Mouse (Mus musculus): ENCODE measurements around the gene Dnmt1.

The Dnmt1 gene

DNA sequence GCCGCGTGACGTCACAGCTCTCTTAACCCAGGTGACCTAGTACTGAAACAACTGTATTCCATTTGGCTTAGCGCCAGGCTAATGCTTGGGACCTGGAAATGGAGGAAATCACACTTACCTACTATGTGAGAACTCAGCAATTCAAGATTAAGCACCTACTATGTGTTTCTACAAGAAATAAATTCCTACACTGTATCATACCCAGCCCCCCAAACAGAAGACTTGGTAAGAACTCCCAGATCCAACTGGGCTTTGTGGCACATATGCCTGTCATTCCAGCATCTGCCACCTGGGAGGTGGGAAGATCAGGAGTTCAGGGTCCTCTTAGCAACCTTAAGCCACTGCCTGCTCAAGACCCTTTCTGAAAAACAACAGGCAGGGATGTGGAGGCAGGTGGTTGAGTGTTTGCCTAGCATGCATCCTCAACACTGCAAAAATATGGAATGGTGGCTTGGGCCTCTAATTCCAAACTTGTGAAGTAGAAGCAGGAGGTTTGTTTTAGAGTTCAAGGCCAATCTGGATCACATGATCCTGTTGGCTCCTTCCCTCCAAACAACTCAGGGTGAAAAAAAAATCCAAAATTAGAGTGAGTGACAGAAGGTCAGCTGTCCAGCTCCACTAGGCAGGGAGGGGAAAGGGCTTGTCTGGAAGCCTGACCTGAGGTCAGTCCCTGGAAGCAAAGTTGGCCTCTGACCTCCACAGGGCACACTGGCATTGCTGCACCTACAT lies 17.4 kb upstream of the Dnmt1 start:
- peak; percentile 79 for DNase-seq (ENCODE audit: low read depth, low spot score)

DNA sequence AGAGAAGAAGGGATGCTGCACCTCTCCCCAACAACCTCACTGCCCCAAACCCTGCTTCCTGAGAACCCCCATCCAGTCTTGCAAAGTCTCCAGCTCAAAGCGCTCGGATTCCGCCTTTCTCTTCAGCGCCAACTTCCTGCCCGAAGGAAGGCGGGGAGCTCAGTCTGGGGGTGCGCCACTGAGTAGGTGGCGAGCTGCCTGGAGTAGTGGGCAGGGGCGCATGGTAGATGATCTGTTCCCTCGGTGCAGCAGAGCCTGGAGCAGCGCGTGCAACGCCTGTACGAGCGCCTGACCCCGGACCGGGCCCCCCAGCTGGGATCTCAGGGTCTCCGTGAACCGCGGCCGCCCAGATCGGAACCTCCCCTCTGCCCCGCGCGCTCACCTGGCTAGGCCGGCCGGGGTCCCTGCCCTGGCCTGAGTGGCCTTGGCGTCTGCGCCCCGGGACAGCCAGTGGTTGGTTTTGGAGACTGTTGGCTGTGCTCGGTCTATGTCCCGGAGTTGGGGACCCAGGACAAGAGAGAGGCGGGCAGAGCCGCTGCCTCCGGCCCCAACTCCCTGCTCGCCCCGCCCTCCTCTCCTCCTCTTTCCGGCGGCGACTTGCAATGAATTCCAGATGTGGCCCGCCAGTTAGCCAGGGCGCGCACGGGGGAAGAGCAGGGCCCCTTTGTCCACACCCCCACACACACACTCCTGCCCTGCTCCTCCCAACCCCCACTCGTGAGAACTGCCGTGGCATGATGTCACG lies 16.7 kb upstream of the Dnmt1 start, which contains the start of gene S1pr2:
Gene S1pr2, minus strand, starts transcription at position 566 of the 745 bp plus-strand sequence.
- DNase-seq (ENCODE audit: low read depth, low spot score), result peak; percentile 93

DNA sequence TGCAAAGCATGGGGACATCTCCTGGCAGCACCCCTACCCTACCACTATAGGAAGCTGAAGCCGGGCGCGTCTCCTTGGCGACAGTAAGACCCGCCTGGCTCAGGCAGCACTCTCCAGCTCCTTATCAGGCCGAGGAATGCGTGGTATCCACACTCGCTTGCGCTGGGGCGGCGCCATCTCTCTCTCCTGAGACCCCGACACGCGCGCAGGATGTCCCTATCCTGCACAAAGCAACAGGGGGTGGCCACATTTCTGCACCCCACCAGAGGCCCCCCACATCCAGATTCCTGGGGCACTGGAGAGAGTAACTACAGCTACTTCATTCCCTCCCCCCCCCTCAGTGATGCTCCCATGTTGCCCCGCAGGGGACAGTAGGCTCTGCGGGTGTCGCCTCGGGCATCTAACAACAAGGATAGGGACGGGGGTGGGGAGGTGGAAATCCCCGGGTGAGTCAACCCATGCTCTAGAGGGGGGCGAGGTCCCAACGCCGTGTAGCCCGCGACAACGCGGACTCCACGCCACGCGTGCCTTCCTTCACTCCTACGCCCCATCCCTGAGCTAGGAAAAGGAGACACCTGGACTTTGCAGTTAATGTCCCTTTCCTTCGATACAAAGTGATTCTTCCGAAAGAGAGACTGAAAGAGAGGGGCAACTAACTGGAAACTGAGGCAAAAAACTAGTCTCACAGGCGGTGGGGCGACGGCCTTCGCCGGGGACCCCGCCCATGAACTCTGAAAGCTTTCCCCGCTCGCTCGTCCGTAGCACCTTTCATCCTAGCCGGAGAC lies 15.9 kb upstream of the Dnmt1 start:
- peak; percentile 73 for DNase-seq (ENCODE audit: low read depth, low spot score)

DNA sequence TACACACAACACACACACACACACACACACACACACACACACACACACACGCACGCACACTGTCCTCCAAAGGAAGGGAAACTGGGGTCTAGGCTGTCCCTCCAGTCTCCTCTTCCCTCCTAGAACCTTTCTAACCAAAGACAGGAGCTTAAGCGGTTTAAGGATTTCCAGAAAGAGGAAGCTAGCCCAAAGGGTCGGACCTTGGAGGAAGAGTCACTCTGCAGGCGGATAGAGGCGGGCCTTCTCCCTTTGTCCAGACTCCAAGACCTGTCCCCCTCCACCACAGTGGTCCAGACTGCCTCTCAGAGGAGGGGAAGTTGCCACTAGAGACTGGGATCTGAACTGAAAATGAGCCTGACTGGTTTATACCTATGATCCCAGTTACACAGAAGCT lies 14.0 kb upstream of the Dnmt1 start:
- no peak for DNase-seq (ENCODE audit: low read depth, low spot score)

DNA sequence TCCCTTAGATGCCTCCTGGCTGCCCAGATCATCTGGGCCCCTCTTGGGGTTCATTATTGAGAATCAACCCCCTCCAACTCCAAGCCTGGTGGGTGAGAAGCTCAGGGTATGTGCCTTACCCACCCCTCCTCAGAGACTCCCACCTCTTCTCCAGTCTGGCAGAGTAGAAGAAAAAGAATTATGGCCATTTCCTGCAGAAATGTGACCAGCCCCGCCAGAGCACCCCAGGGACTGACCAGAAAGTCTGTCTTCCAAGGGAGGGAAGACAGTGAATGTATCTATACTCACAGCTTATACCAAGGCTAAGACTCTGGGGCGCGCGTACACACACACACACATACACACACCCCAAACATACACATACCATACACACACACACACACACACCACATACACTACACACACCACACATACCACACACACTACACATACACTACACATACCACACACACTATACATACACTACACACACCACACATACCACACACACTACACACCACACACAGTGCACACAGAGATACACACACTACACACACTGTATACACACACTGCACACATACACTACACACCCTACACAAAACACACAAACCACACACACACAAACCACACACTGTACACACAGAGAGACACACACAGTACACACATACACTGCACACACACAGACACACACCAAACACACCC lies 13.5 kb upstream of the Dnmt1 start:
- DNase-seq (ENCODE audit: low read depth, low spot score), result no peak

DNA sequence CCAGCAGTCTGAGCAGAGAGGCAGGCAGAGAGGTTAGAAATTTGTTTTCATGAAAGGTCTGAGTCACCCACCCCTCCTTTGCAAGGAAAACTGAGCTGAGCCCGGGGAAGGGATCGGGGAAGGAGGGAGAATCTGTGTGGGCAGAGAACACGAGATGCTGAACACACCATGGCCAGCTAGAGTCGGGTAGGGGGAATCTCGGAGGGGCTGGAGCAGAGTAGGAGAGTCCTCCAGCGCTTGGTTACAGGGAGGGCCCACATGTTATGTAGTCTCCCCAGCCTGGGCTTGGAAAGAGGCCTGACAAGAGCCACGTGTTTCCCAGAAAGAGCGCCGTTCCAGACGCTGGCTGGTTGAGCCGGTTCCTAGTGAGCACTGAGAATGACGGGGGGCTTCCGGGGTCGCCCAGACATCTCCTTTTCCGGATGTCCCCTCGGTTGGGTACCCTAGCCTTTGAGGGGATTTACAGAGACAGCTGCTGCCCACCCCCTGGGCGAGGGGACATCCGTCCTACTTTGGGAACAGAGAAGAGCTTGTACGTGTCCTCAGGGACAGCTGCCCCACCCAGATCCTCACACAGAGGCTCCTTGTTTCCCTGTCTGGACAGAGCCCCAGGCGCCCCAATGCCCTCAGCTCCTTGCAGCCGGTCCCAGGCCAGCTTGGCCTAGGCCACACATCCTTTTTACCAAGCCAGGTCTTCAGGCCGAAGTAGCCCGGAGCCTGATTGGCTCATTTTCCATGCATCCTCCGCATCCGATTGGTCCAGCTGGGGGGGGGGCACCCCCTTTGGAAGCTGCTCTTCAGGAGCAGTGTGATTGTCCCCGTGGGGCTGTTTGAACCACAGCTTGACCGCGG lies 12.7 kb upstream of the Dnmt1 start:
- DNase-seq (ENCODE audit: low read depth, low spot score), result no peak

DNA sequence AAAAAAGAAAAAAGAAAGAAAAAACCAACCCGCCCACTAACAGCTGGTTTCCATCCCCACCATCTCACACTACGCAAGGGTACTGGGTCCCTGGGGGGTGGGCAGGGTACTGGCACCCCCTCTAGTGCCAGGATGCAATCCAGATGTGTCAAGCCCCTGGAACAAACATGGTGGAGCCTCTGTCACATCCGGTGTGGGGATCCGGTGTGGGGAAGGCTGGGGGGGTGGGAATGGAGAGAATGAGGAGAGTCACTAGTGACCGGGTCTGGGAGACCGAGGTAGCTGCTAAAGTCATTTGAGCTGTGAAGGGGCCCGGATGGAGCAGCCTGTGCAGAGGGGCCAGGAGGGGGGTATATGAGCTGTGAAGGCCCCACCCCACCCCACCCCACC lies 12.1 kb upstream of the Dnmt1 start:
- no peak for DNase-seq (ENCODE audit: low read depth, low spot score)

DNA sequence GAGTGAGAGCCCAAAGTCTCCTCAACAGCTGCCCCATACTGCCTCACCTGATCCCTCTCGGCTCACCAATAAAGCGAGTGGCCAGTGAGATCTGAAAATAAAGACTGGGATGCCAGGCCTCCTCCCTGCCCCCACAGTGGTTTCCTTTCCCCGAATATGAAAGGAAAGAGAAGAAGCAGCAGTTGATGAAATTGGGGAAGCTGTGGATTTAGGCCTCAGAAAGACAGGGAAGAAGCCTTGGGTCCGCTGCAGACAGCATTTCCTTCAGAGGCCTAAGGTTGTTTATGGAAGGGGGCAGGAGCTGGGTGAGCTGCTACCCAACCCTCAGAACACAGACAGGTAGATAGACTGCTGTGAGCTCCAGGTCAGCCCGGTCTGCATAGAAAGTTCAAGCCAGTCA lies 7.1 kb upstream of the Dnmt1 start:
- no peak for DNase-seq (ENCODE audit: low read depth, low spot score)

DNA sequence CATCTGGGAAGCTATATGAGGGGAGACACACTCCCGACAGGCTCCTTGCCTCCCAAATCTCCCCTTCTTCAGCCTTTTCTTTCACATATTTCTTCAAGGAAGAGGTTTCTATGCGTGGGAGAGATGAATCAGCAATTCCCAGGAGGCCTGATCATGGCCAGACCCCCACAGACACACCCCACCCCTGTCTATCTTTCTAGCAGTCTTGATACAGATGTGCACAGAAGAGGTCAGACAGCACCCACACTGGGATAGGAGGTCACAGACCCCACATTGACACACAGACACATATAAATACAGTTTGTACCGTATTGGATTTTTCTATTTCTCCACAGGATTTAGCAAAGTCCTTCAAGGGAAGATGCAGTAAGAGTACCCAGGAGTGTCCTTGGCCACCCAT lies 6.3 kb upstream of the Dnmt1 start:
- no peak for DNase-seq (ENCODE audit: low read depth, low spot score)

DNA sequence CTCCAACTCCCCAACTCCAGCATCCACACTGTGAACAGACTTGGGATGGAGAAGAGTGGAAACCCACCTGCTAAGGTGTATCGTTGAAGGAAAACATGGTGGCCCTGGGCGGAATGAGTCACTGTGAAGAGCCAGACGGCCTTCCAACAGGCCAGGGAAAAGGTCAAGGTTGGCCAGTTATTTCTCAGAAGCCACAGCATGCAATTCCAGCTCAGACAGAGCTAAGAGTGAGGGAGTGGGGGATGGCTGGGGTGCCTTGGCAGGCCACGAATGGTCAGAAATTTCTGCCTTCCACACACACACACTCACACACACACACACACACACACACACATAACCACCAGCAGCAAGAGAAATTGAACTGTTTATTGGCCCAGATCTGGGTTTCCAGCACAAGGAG lies 5.9 kb upstream of the Dnmt1 start:
- DNase-seq (ENCODE audit: low read depth, low spot score), result no peak

DNA sequence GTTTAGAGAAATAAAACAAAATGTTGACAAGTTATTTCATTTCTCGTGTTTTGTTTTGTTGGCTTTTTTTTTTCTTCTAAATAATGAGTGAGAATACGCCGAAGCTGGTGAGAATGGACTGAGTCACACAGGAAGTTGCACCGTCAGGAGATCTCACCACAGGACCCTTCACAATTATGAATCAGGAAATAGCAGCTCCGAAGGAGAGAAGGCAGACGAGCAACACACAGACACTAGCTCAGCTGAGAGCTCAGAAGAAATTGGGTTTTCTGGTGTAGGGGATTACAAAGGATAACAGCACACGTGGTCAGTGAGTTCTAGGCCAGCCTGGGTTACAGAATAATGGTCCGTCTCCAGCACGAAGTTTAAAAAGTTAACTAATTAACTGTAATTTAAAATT lies 1.9 kb upstream of the Dnmt1 start:
- DNase-seq (ENCODE audit: low read depth, low spot score), result no peak

DNA sequence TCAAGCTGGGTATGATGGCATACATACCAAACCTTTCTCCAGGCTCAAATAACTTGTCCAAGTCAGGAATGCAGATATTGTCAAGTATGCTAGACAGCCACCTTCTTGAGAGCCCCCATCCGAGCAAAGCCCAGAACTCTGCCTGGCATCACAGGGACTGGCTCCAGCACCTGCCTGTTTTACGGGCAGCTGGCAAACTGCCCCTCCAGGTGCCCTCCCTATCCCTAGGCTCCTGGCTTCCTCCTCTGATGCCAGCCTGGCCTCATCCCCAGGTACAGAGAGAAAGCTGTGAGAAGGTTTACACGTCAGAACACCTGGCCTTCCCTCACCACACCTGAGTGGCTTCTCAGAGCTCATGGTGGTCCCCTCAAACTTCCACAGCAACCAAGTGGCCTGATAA lies 2.7 kb downstream of the Dnmt1 start:
- DNase-seq (ENCODE audit: low read depth, low spot score), result no peak

DNA sequence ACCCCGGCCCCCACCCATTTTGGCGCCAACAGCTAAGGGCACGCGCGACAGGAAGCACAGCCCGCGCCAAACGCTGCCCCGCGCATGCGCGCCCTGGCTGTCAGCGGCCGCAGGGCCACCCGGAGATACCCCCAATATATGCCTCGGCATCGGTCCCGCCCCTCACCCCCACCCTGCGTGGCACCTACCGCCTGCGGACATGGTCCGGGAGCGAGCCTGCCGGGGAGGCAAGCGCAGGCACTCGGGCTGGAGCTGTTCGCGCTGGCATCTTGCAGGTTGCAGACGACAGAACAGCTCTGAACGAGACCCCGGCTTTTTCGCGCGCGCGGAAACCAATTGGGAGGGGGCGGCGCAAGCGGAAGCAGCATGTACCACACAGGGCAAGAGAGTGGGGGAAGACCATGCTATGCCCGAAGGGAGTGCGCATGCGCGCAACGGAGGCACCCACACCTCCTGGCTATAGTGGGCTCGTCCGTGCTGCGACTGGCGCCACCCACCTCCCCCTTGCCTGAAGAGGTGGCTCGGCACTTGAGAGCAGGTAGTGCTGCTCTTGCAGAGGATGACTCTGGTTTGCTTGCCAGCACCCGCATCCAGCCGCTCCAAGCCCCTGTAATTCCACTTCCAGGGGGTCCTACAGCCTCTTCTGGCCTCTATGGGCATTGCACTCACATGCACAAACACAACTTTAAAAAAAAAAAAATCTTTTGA lies 7.0 kb downstream of the Dnmt1 start:
- DNase-seq (ENCODE audit: low read depth, low spot score), result peak; percentile 99

DNA sequence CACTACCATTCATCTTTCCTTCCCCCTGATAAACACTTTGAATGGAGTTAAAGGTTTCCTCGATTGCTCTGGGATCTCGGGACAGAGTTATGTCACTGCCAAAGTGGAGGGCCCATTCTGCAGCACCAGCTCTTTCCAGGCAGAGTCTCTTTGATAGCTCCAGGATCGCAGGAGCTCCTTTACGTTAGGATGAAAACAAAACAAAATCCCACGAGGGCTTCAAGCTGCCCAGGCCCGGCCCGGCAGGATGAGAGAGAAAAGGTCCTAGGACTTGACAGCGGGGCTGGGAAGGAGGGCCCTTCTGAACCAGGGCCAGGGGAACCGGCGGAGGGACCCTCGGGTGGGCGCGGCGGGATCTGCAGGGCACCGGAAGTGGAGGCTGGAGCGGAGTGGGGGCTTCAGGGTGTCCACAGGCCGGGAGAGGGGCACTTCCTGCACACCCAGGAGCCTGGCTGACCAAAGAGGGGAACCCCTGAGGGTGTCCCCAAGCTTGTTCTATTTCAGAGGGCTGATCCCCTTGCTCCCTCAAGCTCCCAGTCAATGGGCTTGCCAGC lies 7.6 kb downstream of the Dnmt1 start:
- peak; percentile 60 for DNase-seq (ENCODE audit: low read depth, low spot score)

DNA sequence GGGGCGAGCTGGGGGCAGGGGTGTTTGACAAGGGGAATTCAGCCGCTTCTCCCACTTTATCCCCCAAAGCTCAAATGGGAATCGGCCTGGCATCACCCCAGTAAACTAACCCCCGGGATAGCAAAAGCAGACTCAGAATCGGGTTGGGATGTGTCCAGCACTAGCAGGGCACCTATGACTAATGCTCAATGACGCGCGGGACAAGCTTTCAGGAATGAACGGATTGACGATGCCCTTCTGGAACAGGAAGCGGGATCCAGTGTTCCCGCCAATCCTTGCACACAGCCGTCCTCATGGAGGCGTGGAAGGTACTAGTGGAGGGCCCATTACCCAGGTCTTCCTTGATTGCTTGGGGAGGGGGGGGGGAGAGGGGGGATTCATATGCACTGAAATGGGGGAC lies 8.2 kb downstream of the Dnmt1 start:
- peak; percentile 53 for DNase-seq (ENCODE audit: low read depth, low spot score)

DNA sequence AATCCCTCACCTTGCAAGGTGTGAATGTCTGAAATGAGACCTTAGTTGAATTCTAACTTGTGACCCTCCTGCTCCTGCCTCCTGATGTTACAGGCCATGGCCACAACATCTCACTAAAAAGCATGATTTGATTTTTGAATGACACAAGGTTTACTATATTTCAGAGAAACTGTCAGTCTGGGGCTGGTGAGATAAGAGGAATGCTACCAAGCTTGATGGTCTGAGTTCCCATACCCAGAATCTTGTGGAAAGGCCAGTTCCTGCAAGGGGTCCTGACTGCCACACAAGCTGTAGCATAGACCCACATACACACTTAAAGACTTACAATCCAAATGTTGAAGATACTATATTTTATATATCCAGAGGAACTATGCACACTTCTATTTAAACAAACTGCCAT lies 9.3 kb downstream of the Dnmt1 start:
- DNase-seq (ENCODE audit: low read depth, low spot score), result no peak

DNA sequence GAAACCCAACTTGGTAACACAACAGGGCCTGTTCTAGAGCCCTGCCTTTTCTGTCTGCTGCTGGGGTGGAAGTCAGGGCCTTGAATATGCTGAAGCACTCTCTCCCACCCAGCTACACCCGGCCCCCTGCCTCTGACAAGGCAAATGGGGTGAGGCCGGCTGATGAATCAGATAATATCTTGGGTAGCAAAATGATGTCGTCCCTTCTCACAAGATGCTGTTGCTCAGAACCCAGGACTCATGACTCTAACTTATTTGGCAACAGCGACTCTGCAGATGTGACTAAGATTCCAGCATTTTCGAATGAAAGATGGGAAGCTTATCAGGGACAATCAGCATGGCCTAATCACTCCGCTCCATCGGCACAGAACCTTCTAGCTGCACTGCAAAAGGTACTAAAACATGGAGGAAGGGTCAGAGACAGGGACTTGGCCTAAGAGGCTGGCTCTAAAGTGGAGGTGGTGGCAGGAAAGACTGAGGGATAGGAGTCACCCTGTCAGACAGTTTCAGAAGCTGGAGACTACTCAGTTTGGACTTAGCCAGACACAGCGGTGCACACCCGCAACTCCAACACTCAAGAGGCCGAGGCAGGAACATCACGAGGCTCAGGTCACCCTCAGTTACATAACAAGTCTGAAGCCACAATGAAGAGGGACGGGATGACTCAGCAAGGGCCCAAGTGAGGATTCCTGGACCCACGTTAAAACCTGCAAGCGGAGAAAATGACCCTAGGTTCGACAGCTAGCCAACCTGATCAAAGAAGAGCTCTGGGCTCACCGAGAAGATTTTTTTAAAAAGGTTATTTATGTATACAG lies 13.4 kb downstream of the Dnmt1 start:
- DNase-seq (ENCODE audit: low read depth, low spot score), result peak; percentile 43

DNA sequence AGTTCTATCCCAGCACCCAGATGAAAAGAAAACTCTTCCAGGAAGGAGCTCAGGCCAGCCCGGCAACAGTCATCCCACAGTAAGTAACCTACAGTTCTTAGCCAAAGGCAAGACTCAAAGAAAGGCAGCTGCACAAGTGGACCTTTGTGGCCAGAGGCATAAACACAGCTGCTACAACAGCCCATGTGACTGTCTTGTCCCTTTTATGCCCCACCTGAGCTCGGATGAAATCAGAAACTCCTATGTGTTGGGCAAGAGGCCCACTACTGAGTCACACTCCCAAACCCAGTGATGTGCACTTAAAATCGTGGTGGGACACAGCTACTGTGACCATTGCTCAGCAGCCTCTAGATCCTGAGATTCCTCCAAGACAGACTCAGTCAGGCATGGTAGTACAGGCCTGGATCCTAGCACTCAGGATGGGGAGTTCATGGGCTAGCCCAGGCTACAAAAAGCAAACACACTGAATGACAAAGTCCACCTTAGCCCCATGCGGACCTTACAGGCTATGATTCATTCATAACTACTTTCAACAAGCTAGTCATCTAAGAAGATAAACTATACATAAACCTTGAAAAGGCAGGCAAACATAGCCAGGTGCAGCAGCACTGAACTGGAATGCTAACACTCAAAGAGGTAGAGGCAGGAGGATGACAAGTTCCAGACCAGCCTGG lies 14.9 kb downstream of the Dnmt1 start:
- no peak for DNase-seq (ENCODE audit: low read depth, low spot score)

DNA sequence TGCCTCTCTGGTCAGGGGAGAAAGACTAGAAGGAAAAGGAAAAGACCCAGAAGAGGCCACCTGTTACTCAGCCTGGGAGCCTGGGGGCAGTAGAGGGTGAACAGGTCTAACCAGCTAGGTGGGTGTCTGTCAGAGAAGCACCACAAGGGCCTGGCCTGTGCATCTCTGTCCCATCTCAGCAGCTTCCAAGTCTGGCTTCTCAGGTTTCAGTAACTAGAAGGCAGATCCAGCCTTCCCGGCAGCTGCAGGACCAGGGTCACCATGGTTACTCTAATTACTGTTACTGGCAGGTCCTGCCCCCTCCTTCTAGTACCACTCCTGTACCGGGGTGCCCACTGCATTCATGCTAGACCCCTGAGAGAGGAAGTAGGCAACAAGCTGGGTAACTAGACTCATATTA lies 15.8 kb downstream of the Dnmt1 start:
- peak; percentile 55 for DNase-seq (ENCODE audit: low read depth, low spot score)
